Mouse (Mus musculus): ENCODE results near the gene Etfdh. TPM values are rescaled to one million over a fixed set of nuclear protein-coding genes. Genes with fewer than 3 reads are reported as not detected.

The Etfdh gene
- polyA plus RNA-seq, 1 experiment from 2014 or later = 56.8 TPM

DNA sequence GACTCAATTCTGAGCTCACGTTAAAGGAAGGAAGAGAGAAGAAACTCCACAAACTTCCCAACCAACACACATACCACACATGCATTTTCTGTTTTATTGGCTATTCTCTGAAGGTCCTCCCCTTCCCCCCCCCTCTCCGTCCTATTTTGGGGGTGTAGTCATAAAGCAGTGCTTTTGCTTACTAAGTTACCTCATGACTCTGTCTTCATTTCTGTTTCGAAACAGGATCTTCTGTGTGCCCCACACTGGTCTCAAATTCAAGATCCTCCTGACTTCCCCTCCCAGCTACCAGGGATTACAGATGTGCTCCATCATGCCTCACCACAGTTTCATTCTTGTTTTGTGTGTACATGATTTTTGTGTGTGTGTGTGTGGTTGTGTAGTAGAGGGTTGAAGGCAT lies 56.9 kb downstream of the Etfdh start:
- Histone ChIP-seq H3K4me3 (ENCODE audit: low read depth, low read length) (no peak overlapping the region), H3K27me3 (ENCODE audit: control insufficient read depth, insufficient read depth, low read depth, low read length) (no peaks in the 10 kb centered on the region), H3K27ac (ENCODE audit: low read length) (0 out of 2 replicates have a peak overlapping the region, but pooled peaks have one; percentile 29), H3K4me2 (ENCODE audit: low read depth, low read length) (no peak overlapping the region), H3K9me3 (replicated peaks; ENCODE audit: control insufficient read depth, low read length) (no peaks in the 10 kb centered on the region), H3K4me1 (ENCODE audit: control insufficient read depth, low read depth, low read length) (peaks cover 42% of the 10 kb centered on the region), H3K9ac (ENCODE audit: low read depth, low read length) (no peak overlapping the region), H3K36me3 (ENCODE audit: control insufficient read depth, insufficient read depth) (no peaks in the 10 kb centered on the region)
- WGBS (ENCODE audit: insufficient replicate concordance) = 46% methylated on average over 3 of the region's 3 CpGs
- ATAC-seq (ENCODE audit: low read depth) = no peak

DNA sequence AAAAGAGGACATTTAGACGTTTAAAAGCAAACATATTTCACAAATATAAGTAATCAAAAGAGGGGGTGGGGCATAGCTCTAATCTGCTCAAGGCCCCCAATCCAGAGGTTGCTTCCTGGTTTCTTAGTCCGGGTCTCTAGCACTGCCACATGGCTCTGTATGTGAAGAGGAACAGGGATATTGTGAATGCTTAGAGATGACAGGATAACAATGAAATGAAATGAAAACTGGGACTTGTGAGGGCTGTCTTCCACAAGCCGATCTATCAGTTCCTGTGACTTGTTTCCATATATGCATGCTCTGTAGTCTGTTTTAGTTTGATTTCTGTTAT lies 60.0 kb downstream of the Etfdh start:
- Histone ChIP-seq H3K27ac (ENCODE audit: low read length) (no peak overlapping the region), H3K4me3 (ENCODE audit: low read depth, low read length) (no peak overlapping the region), H3K36me3 (ENCODE audit: control insufficient read depth, insufficient read depth) (no peaks in the 10 kb centered on the region), H3K9ac (ENCODE audit: low read depth, low read length) (no peak overlapping the region), H3K4me1 (ENCODE audit: control insufficient read depth, low read depth, low read length) (peaks cover 36% of the 10 kb centered on the region), H3K9me3 (replicated peaks; ENCODE audit: control insufficient read depth, low read length) (no peaks in the 10 kb centered on the region), H3K4me2 (ENCODE audit: low read depth, low read length) (no peak overlapping the region), H3K27me3 (ENCODE audit: control insufficient read depth, insufficient read depth, low read depth, low read length) (no peaks in the 10 kb centered on the region)
- 69% methylated on average over 3 of the region's 3 CpGs for WGBS (ENCODE audit: insufficient replicate concordance)
- no peak for ATAC-seq (ENCODE audit: low read depth)

DNA sequence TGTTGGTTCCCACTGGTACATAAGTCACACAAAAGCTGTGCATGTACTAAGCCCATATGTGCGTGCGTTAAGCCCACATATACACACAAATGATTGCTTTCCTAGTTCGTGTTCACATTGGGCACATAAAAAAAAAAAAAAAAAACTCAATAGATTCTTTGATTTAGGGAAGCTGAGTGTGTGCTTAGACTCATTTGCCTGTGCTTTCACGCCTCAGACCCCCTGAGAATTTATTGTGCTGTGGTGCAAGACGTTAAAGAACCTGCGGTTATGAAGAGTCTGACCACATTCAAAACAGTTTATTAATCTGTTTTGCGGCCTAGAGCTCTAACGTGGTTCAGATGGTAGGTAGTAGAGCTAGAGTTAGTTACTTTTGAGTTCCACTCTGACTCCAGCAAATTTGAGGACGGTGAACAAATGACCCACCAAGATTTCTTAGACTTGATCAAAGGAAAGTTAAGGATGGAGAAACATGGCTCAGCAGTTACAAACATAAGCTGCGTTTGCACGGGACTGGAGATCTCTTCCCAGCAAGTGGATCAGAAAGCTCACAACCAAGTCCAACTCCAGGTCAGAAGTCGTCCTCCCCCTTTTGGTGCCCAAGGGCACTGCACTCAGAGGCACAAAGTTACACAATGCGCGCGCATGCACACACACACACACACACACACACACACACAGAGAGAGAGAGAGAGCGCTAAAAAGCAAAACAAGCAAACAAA lies 60.5 kb downstream of the Etfdh start:
- WGBS (ENCODE audit: insufficient replicate concordance) = 83% methylated on average over 16 of the region's 16 CpGs
- peak overlapping the region; percentile 66 for H3K9ac ChIP-seq (ENCODE audit: low read depth, low read length)
- H3K4me3 ChIP-seq (ENCODE audit: low read depth, low read length) = peak overlapping the region; percentile 98

DNA sequence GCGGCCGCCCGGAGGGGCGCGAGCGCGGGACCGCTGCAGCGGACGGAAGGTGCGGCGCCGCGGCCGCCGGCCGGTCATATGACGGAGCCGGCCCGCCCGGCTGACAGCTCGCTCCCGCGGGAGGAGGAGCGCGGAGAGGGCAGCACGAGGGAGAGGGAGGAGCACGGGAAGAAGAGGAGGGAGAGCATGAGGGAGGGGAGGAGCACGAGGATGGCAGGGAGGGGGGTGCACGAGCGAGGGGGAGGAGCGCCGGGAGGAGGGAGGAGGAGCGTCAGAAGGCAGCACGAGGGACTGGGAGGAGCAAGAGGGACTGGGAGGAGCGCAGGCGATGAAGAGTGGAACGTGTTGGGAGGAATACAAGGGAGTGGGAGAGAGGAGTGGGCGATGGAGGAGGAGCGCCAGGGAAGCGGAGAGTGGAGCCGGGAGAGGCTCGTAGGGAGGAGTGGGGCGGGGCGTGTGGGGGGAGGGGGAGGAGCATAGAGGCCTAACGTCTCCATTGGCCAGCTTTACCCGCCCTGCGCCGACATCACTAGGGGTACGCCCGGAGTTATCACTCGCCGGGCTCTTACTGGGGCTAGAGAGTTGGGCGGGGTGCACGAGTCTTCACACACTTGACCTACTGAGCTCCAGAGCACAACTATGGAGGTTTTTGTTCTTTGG lies 61.5 kb downstream of the Etfdh start, which contains the start of gene Fnip2:
Gene Fnip2 (minus strand): TSS at position 94 of the 660 bp plus-strand sequence.
- peak within 1 kb of the TSS; percentile 97 for H3K9ac ChIP-seq (ENCODE audit: low read depth, low read length)
- peak within 1 kb of the TSS; percentile 78 for H3K4me2 ChIP-seq (ENCODE audit: low read depth, low read length)
- H3K36me3 ChIP-seq (ENCODE audit: control insufficient read depth, insufficient read depth) = no peaks in the 10 kb centered on the region
- peak; percentile 91 for ATAC-seq (ENCODE audit: low read depth)
- peak within 1 kb of the TSS; percentile 98 for H3K4me3 ChIP-seq (ENCODE audit: low read depth, low read length)
- peak within 1 kb of the TSS; percentile 96 for H3K27ac ChIP-seq (ENCODE audit: low read length)
- H3K9me3 ChIP-seq (replicated peaks; ENCODE audit: control insufficient read depth, low read length) = no peaks in the 10 kb centered on the region
- 0% methylated on average over 53 of the region's 55 CpGs for WGBS (ENCODE audit: insufficient replicate concordance)
- no peaks in the 10 kb centered on the region for H3K27me3 ChIP-seq (ENCODE audit: control insufficient read depth, insufficient read depth, low read depth, low read length)
- H3K4me1 ChIP-seq (ENCODE audit: control insufficient read depth, low read depth, low read length) = peaks cover 30% of the 10 kb centered on the region

More for the DNA sequence above, 60.5 kb downstream of the Etfdh start:
- Histone ChIP-seq H3K36me3 (ENCODE audit: control insufficient read depth, insufficient read depth) (no peaks in the 10 kb centered on the region), H3K27ac (ENCODE audit: low read length) (peak overlapping the region; percentile 96), H3K9me3 (replicated peaks; ENCODE audit: control insufficient read depth, low read length) (no peaks in the 10 kb centered on the region), H3K4me2 (ENCODE audit: low read depth, low read length) (peak overlapping the region; percentile 78), H3K4me1 (ENCODE audit: control insufficient read depth, low read depth, low read length) (peaks cover 35% of the 10 kb centered on the region), H3K27me3 (ENCODE audit: control insufficient read depth, insufficient read depth, low read depth, low read length) (no peaks in the 10 kb centered on the region)
- no peak for ATAC-seq (ENCODE audit: low read depth)

DNA sequence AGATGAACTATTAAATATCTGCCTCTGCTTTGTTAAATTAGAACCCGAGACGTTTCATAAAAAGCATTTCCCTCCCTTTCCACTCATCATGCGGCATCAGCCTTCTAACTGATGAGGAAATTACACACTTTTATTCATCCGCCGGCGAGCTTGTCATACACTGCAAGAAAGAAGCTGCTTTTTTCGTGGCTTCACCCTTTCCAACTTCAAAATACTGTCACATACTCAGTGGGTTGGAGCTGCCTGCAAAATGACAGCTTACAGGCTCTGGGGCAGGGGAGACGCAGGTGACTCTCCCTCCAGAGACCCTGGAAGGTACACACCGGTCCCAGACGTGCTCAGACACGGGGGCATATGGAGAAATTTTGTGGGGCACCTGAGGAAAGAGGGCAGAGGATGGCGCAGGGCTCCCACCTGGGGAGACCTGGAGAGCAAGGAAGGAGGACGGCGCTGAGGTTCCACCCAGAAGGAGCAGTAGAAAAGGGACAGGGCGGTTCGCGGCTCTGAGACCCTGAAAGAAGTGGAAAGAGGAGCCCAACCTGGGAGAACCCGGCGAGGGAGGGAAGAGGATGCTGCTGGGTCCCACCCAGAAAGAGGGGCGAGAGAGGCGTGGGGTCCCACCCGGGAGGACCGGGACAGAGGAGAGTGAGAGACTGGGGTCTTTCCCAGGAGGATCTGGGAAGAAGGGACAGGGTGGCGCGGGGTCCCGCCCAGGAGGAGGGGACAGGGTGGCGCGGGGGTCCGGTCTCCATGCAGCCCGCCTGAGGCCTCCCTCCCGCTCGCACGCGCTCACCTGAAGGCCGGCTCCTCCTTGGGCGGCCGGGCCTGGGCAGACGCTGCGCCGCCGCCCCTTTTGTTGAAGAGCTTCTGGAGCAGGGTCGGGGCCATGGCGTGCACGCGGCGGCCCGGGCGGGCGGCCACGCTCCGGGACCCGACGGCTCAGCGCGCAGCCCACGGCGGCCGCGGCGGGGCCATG lies 62.3 kb downstream of the Etfdh start:
- peak overlapping the region; percentile 96 for H3K27ac ChIP-seq (ENCODE audit: low read length)
- peak overlapping the region; percentile 78 for H3K4me2 ChIP-seq (ENCODE audit: low read depth, low read length)
- peak overlapping the region; percentile 97 for H3K9ac ChIP-seq (ENCODE audit: low read depth, low read length)
- no peaks in the 10 kb centered on the region for H3K36me3 ChIP-seq (ENCODE audit: control insufficient read depth, insufficient read depth)
- WGBS (ENCODE audit: insufficient replicate concordance) = 3% methylated on average over 57 of the region's 60 CpGs
- no peaks in the 10 kb centered on the region for H3K27me3 ChIP-seq (ENCODE audit: control insufficient read depth, insufficient read depth, low read depth, low read length)
- H3K9me3 ChIP-seq (replicated peaks; ENCODE audit: control insufficient read depth, low read length) = no peaks in the 10 kb centered on the region
- H3K4me1 ChIP-seq (ENCODE audit: control insufficient read depth, low read depth, low read length) = peaks cover 27% of the 10 kb centered on the region
- peak overlapping the region; percentile 98 for H3K4me3 ChIP-seq (ENCODE audit: low read depth, low read length)
- ATAC-seq (ENCODE audit: low read depth) = peak; percentile 23

DNA sequence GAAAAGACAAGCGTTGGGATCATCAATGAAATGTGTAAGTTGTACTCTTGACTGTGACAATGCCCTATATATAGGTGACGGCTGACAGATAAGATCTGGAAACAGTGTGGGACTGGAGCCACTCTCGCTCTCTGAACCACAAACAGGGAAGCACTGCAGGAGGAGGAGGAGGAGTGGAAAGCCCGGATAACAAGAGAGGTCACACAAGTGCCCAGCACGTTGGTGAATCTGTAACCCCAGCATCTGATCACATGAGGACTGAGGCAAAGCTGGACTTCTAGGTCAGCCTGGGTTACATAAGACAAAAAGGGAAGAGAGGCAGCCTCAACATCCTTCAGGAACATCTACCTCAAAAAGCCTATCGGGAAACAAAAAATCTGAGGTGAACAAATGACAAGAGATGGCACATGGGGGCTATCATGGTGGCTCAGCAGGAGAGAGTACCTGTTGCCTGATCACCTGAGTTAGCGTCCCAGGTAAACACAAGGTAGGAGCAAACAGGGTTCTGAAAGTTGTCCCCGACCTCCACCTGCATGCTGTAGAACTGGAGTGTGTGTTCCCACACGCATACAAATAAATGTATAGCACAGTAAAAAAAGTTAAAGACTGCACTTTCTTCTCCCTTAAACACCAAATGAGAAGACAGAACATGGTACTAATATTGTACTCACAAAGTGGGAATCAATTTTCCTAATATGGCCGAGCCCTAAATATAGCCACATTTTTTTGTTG lies 64.3 kb downstream of the Etfdh start:
- Histone ChIP-seq H3K9ac (ENCODE audit: low read depth, low read length) (no peak overlapping the region), H3K4me3 (ENCODE audit: low read depth, low read length) (peak overlapping the region; percentile 98), H3K4me2 (ENCODE audit: low read depth, low read length) (peak overlapping the region; percentile 78), H3K4me1 (ENCODE audit: control insufficient read depth, low read depth, low read length) (peaks cover 27% of the 10 kb centered on the region), H3K36me3 (ENCODE audit: control insufficient read depth, insufficient read depth) (no peaks in the 10 kb centered on the region), H3K27me3 (ENCODE audit: control insufficient read depth, insufficient read depth, low read depth, low read length) (no peaks in the 10 kb centered on the region), H3K9me3 (replicated peaks; ENCODE audit: control insufficient read depth, low read length) (no peaks in the 10 kb centered on the region), H3K27ac (ENCODE audit: low read length) (no peak overlapping the region)
- no peak for ATAC-seq (ENCODE audit: low read depth)
- 48% methylated on average over 10 of the region's 10 CpGs for WGBS (ENCODE audit: insufficient replicate concordance)

DNA sequence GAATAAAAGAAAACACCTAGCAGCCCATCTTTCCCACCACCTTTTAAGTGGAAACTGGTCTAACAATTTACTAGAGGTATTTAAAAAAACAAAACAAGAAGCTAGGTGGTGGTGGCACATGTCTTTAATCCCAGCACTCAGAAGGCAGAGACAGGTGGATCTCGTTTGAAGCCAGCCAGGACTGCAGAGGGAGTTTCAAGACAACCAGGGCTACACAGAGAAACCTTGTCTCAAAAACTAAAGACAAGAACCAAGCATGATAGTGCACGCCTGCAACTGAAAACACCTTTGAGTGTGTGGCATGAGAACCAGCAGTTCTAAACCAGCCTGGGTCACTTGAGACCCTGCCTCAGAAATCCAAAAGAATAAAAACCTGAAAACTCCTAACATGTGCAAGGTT lies 65.8 kb downstream of the Etfdh start:
- 75% methylated on average over 2 of the region's 2 CpGs for WGBS (ENCODE audit: insufficient replicate concordance)
- no peak overlapping the region for H3K27ac ChIP-seq (ENCODE audit: low read length)
- no peak overlapping the region for H3K4me3 ChIP-seq (ENCODE audit: low read depth, low read length)
- peaks cover 27% of the 10 kb centered on the region for H3K4me1 ChIP-seq (ENCODE audit: control insufficient read depth, low read depth, low read length)
- no peaks in the 10 kb centered on the region for H3K36me3 ChIP-seq (ENCODE audit: control insufficient read depth, insufficient read depth)
- H3K9ac ChIP-seq (ENCODE audit: low read depth, low read length) = no peak overlapping the region
- H3K9me3 ChIP-seq (replicated peaks; ENCODE audit: control insufficient read depth, low read length) = no peaks in the 10 kb centered on the region
- ATAC-seq (ENCODE audit: low read depth) = no peak
- H3K4me2 ChIP-seq (ENCODE audit: low read depth, low read length) = no peak overlapping the region
- H3K27me3 ChIP-seq (ENCODE audit: control insufficient read depth, insufficient read depth, low read depth, low read length) = no peaks in the 10 kb centered on the region

Measured in liver, embryonic 16.5 days (tissue).